Mouse (Mus musculus) thymus, postnatal 14 days (tissue): ENCODE data around the gene Mdga1.

Source experiments
- DNase-seq: peaks from one replicate; pipeline ENCODE4 v3.0.0; 2021

Mdga1 gene

GRCm38 (mm10) chr17:29882885-29883284 lies 87.0 kb downstream of the Mdga1 start:
- DNase-seq = peak; percentile 78

DNA sequence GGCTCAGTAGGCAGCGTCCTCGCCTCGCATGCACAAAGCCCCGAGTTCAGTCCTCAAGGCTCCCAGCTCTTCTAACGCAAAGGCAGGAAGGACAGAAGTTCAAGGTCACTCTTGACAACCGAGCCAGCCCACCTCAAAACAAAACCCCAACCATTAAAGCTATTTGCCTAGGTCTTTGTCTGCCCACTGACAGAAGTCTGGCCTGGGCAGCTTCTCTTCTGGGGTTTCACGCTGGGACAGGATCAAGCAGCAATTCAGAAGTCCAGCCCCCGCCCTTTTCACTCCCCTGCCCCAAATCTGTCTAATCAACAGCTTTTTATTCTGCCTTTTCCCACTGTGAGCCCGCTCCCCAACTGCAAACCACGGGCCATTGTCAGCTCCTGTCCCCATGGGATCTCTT lies 89.6 kb downstream of the Mdga1 start:
- DNase-seq = no peak

- no peak for DNase-seq
Observed at GRCm38 (mm10) chr17:29878990-29879389, 90.9 kb downstream of the Mdga1 start.

DNA sequence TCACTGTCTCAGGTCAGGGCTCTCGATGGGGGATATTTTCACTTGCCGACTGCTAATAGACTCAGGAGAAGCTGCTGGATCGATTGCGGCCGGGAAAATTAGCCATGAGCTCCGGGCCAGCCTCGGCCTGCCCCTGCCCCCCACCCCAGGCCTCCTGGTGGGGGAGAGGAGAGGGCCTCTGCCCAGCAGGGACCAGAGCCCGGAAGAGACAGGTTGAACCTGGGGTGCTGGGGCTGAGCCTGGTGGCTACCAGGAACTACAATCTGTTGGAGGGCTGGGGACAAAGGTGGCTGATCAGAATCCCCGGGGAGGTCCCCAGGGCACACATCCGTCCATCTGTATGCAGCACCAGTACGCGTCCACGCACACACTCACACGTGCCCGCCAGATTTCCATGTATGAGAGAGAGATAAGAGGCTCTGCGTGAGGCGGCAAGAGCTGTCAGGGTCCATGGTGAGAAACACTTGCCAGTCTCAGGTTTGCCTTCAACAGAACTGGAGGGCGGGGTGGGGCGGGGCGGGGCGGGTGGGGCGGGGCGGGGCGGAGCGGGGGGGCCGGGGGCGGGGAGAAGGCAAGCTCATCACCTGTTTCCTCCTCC lies 95.7 kb downstream of the Mdga1 start:
- no peak for DNase-seq

GRCm38 (mm10) chr17:29873580-29874015 lies 96.3 kb downstream of the Mdga1 start:
- DNase-seq = no peak

GRCm38 (mm10) chr17:29870316-29870715 lies 99.6 kb downstream of the Mdga1 start:
- no peak for DNase-seq

- no peak for DNase-seq
Observed at GRCm38 (mm10) chr17:29865914-29866313, 104.0 kb downstream of the Mdga1 start.

GRCm38 (mm10) chr17:29864440-29864839 lies 105.4 kb downstream of the Mdga1 start:
- DNase-seq = no peak

- DNase-seq = no peak
Observed at GRCm38 (mm10) chr17:29859788-29860283, 110.1 kb downstream of the Mdga1 start.

DNA sequence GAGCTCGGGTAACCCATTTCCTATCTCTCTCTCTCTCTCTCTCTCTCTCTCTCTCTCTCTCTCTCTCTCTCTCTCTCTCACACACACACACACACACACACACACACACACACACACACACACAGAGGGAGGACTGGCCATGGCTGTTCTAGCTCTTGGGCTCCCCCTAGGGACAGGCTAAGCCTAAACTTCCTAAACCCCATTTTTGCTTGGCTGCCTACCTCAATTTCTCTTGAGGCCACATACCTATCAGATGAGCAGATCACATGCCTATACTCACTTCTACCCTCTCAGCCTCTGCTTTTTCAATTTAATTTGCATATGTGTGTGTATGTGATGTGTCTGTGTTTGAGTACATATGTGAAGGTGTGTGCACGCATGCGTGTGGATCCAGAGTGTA lies 111.1 kb downstream of the Mdga1 start:
- peak; percentile 53 for DNase-seq

DNA sequence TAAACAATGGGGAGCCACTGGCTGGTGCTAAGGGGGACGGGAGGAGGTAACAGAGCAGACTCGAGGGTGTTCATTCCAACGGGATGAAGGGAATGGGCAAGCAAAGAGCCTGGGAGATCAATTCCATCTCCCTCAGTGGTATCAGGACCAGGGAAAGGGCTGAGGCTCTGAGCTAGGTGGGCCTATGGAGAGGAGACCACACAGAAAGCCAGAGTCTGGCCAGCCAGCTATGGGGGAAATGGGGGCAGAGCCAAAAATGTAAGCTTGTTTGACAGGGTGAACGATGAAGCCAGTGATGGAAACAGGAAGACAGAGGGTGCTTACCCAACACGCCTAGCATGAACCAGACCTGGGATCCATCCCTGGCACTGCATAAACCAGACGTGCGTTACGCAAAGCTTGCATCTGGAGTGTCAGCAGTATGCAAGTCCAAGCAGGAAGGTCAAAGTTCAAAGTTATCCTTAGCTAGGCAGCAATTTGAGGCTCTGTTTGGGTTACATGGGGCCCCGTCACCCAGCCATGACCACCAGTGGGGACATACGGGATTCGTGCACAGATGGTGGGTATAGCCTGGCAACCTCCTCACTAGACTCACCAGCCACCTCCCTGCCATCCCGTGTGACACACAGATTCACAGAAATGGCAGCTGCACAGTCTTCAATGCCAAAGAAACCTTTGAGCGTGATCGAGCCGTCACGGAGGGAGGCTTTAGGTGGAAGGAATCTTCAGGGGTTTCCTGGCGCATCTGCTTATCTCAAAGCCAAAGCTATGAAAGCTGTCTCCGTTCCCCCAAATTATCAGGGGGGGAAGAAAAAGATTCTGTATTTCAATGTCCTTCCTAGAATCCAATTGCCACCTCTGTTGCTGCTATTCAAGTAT lies 113.9 kb downstream of the Mdga1 start:
- no peak for DNase-seq

DNA sequence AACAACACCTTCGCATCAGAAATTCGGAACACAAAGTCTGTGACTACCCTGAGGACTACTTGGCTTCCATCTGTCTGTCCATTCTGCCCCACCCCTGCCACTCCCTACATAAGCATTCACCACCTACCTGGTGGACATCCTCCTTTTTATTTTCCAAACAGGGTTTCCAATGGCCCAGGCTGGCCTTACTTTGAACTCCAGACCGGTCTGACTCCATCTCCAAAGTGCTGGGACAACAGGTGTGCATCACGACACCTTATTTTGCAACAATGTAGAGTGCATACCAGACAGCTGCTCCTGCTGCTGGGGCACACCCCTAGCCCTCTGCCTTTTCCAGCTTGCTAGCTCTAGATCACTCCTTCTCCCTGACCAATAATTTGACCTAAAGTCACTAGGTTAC lies 115.1 kb downstream of the Mdga1 start:
- no peak for DNase-seq

GRCm38 (mm10) chr17:29854388-29854787 lies 115.5 kb downstream of the Mdga1 start:
- no peak for DNase-seq

GRCm38 (mm10) chr17:29852846-29853486 lies 116.9 kb downstream of the Mdga1 start:
- DNase-seq = no peak

GRCm38 (mm10) chr17:29849436-29849797 lies 120.5 kb downstream of the Mdga1 start:
- DNase-seq = no peak

DNA sequence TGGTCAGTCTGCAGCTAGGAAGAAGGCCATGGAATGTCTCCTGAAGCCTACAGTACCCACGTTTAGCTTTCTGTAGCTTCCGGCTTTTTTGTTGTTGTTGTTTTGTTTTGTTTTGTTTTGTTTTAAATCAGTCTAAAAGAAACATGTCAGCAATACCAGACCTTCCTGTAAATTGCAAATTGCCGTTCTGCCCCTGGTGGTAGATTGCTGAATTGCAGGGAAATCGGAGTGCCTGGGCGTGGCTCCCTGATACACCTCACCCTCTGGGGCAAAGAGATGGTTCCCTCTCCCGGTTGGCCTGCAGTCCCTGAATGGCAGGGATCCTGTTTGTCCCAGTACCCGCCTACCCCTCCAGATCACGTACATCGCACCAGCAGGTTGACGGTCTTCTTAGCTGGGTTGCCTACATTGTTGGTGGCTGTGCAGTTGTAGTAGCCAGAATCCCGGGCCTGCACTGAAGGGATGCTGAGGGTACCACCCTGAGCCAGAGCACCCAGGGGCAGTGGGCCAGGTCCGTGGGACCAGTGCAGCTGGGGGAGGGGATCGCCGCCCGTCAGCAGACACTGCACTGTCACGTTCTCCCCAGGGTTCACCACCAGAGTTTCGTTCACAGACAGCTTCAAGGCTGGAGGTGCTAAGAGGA lies 121.0 kb downstream of the Mdga1 start:
- DNase-seq = peak; percentile 78

GRCm38 (mm10) chr17:29847291-29847690 lies 122.6 kb downstream of the Mdga1 start:
- no peak for DNase-seq

- no peak for DNase-seq
Observed at GRCm38 (mm10) chr17:29846284-29846683, 123.6 kb downstream of the Mdga1 start.

GRCm38 (mm10) chr17:29844949-29845348 lies 124.9 kb downstream of the Mdga1 start:
- DNase-seq = no peak

DNA sequence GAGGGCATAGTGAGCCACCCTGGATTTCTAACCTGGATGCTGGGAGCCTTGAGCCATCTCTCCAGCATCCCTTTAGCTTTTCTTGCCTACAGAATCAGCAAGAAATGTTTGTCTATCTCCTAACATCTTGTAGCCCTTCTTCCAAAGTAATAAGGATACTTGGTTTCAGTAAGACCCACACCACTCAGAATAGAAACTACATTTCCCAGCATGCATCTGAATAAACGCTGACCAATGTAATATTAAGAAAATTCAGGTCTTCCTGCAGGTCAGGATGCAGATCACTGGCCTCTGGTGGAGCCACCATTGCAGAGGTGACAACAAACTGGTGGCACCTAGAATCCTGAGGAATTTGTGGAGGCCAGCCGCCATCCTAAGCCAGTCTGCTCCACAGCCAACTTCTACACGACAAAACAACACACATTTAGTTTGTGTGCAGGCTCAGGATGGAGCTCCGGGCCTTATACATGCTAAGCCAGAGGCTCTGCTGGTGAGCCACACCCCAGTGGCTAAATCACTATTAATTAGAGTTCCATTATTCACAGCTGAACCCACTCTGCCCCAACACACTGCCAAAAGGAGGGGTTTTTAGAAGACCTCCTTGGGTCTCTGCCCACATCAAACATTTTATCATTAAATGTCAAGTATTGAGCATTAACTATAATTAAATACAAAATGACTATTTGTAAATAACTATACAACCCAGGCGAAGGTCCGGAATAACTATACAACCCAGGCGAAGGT lies 126.3 kb downstream of the Mdga1 start:
- no peak for DNase-seq

DNA sequence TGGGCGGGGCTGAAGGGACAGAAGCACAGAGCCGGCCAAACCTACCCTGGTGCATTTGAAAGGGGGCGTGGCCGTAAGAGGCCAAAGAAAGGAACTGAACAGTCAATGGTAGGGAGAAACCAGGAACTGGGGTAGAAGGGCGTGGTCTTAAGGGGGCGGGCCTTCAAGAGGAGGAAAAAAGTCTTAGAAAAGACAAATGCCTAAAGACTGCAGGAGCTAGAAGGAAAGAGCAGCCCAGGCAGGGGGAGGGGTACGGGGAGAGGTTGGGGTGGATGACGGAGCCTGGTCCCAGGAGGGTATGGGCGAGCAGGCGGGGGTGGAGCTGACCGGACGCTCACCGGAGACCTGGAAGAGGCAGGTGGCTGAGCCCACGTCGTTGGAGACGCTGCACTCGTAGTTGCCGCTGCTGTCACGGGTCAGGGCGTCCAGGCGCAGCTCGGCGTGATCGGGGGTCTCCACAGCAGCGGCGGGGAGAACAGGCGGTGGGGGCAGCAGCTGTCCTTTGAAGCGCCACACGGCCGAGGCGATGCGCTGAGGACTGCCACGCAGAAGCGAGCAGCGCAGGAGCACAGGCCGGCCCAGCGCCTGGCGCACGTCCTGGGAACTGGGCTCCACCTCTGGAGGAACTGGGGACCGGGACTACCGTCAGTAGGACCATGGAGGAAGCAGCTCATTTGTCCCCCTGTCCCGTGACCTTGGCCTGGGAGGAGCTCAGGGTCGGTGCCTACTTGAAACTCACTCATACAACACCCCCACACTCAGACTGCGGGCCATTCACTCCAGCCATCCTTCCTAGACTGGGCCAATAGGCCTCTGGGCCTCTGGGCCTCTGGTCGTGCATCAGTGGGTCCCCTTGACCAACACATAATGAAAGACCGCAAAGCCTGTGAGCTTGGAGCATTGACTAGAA lies 127.9 kb downstream of the Mdga1 start:
- peak; percentile 71 for DNase-seq
